Mouse (Mus musculus): ENCODE data around the gene Ccl26. TPM values are rescaled to one million over a fixed set of nuclear protein-coding genes. Genes with fewer than 3 reads are reported as not detected.

Ccl26 gene
- not detected for total RNA-seq (2023)

DNA sequence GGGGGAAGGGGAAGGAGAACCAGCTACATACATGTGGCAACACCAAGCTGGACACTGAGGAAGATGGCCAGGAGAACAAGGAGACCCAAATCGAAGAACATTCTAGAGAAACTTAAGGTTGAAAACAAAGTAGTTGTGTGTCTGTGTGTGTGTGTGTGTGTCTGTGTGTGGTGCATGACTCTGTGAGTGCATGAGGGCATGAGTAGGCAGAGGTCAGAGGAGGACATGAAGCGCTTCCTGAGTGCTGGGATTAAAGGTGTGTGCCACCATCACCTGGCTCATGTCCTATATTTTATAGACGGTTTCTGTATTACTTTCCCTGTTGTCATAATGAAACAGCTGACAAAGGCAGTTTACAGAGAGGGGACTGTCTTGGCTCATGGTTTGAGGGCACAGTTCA lies at the start of gene Ccl26:
Ccl26 (minus strand) TSS at position 101 of the 400 bp plus-strand sequence.

DNA sequence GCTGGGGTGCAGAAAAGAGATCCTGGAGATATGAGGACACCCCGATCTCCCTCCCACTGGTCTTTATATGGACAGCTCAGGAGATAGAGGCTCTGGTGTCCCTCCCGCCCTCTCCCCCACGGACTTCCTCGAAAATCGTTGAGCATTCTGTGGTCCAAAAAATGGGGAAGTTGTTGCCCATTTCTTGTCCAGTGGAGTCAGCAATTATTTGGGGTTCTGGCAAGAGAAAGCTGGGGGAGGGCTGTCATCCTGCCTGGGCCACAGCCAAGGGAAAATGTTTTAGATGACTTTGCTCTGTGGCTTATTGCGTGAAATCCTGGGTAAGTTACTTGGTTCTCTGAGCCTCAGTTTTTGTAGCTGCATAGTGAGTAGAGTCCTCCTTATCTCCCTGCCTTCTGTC lies 9.6 kb upstream of the Ccl26 start, which contains the start of gene Ccl24:
Ccl24 (minus strand) TSS at position 44 of the 400 bp plus-strand sequence.

DNA sequence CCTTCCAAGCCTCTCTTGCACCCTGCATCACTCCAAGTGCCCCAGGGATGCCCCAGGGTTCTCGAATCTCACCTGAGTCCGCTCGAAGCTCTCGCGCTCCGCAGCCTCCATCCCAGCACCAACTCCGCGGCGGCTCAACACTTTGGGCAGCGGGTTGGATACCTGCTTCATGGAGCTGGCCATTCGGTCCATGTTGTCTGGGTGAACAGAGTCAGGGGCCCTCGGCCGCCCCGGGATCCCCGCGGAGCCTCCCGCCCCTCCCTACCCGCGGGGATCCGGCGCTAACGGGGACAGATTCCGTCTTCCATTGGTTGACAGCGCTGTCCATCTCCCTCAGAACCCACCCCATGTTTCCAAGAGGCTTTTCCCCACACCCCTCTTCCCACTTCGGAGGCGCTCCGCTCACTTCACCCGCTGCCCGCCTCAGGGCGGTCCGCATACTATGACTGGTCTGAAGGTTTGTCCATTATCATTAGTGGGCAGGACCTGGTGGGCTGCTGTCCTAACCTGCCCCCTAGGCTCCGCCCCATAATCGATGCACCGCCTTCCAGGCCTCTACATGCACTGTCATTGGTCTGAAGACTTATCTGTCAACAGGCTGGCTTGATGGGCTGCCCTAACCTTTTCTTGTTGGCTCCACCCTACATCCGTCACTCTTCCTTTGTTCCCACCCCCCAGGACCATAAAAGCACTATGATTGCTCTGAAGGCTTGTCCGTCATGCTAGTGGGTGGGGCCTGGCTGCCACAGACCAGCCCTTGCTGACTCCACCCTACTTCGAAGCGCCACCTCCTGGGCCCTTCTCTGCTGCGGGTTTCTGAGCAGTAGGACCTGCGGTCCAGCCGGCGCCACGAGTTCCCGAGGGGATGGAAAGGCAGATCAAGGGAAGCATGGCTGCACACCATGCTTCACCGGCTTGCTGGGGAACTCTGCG lies 18.2 kb downstream of the Ccl26 start, which contains the start of gene Hip1:
Hip1 (minus strand) TSS at position 256 of the 933 bp plus-strand sequence.

Other genes with a start within 250 kb of the Ccl26 start
- not detected for gene Fkbp6, start 213.5 kb downstream of the Ccl26 start, total RNA-seq (2023)
- not detected for gene Trim50, start 210.3 kb downstream of the Ccl26 start, total RNA-seq (2023)
- gene Nsun5, start 193.6 kb downstream of the Ccl26 start, total RNA-seq (2023), result 1 to 10 TPM; 5.4 to 9.4 TPM
- 10 to 100 TPM; 28.9 to 32.5 TPM for gene Pom121, start 169.0 kb downstream of the Ccl26 start, total RNA-seq (2023)
- 10 to 100 TPM; 33.3 to 49.7 TPM for gene Hip1, start 18.4 kb downstream of the Ccl26 start, total RNA-seq (2023)
- 1 to 10 TPM in 1 of 2 experiments, not detected in 1; 1.3 TPM for gene Ccl24, start 9.5 kb upstream of the Ccl26 start, total RNA-seq (2023)
- 1 to 10 TPM; 8.0 to 9.6 TPM for gene Rhbdd2, start 69.0 kb upstream of the Ccl26 start, total RNA-seq (2023)
- gene Por, start 106.5 kb upstream of the Ccl26 start, total RNA-seq (2023), result 100 to 1,000 TPM; 117 to 125 TPM
- gene Tmem120a, start 180.9 kb upstream of the Ccl26 start, total RNA-seq (2023), result 10 to 100 TPM; 31.6 to 33.8 TPM
- not detected for gene Styxl1, start 214.8 kb upstream of the Ccl26 start, total RNA-seq (2023)
- gene Mdh2, start 214.9 kb upstream of the Ccl26 start, total RNA-seq (2023), result 100 to 1,000 TPM; 227 to 235 TPM
- gene Srrm3, start 243.3 kb upstream of the Ccl26 start, total RNA-seq (2023), result not detected